Mouse (Mus musculus) fibroblast of lung, adult 2 months (primary cell): ENCODE data around the gene Zfp664.

Experiments
- DNase-seq: peaks from one replicate; pipeline ENCODE4 v3.0.0-alpha.2; 2011; ENCODE audit warnings: low read depth

Gene Zfp664

GRCm38 (mm10) chr5:124862013-124862866 lies at the start of gene Zfp664, which contains the start of gene Ccdc92:
Gene Zfp664 (plus strand): TSS chr5:124862691.
Gene Ccdc92 (minus strand): TSS chr5:124862424.
- peak; percentile 89 for DNase-seq

- DNase-seq = peak; percentile 34
Observed at GRCm38 (mm10) chr5:124814797-124815196, 47.7 kb upstream of the Zfp664 start.

GRCm38 (mm10) chr5:124817050-124817449 lies 45.4 kb upstream of the Zfp664 start:
- DNase-seq = no peak

- no peak for DNase-seq
Observed at GRCm38 (mm10) chr5:124822128-124822894, 40.2 kb upstream of the Zfp664 start.

- no peak for DNase-seq
Observed at GRCm38 (mm10) chr5:124830331-124830730, 32.2 kb upstream of the Zfp664 start.

- DNase-seq = no peak
Observed at GRCm38 (mm10) chr5:124835218-124835617, 27.3 kb upstream of the Zfp664 start.

GRCm38 (mm10) chr5:124836075-124836474 lies 26.4 kb upstream of the Zfp664 start:
- no peak for DNase-seq

GRCm38 (mm10) chr5:124836621-124837020 lies 25.9 kb upstream of the Zfp664 start:
- DNase-seq = no peak

GRCm38 (mm10) chr5:124840202-124840601 lies 22.3 kb upstream of the Zfp664 start:
- no peak for DNase-seq

GRCm38 (mm10) chr5:124840669-124841068 lies 21.8 kb upstream of the Zfp664 start:
- DNase-seq = no peak

- DNase-seq = no peak
Observed at GRCm38 (mm10) chr5:124843386-124843785, 19.1 kb upstream of the Zfp664 start.

- DNase-seq = no peak
Observed at GRCm38 (mm10) chr5:124844929-124845328, 17.6 kb upstream of the Zfp664 start.

GRCm38 (mm10) chr5:124847014-124847413 lies 15.5 kb upstream of the Zfp664 start:
- DNase-seq = peak; percentile 46

- no peak for DNase-seq
Observed at GRCm38 (mm10) chr5:124848994-124849393, 13.5 kb upstream of the Zfp664 start.

- DNase-seq = no peak
Observed at GRCm38 (mm10) chr5:124851572-124851971, 10.9 kb upstream of the Zfp664 start.

- no peak for DNase-seq
Observed at GRCm38 (mm10) chr5:124852294-124852693, 10.2 kb upstream of the Zfp664 start.

GRCm38 (mm10) chr5:124853079-124853478 lies 9.4 kb upstream of the Zfp664 start:
- DNase-seq = no peak

- no peak for DNase-seq
Observed at GRCm38 (mm10) chr5:124854202-124854601, 8.3 kb upstream of the Zfp664 start.

GRCm38 (mm10) chr5:124860013-124860412 lies 2.5 kb upstream of the Zfp664 start:
- DNase-seq = no peak

GRCm38 (mm10) chr5:124861463-124861862 lies 1.0 kb upstream of the Zfp664 start:
- no peak for DNase-seq

- no peak for DNase-seq
Observed at GRCm38 (mm10) chr5:124862871-124863741, 615 bp downstream of the Zfp664 start.

GRCm38 (mm10) chr5:124868981-124869380 lies 6.5 kb downstream of the Zfp664 start:
- peak; percentile 57 for DNase-seq
